ENCODE assay signal across 24 mouse cellular contexts in the genomic region with DNA sequence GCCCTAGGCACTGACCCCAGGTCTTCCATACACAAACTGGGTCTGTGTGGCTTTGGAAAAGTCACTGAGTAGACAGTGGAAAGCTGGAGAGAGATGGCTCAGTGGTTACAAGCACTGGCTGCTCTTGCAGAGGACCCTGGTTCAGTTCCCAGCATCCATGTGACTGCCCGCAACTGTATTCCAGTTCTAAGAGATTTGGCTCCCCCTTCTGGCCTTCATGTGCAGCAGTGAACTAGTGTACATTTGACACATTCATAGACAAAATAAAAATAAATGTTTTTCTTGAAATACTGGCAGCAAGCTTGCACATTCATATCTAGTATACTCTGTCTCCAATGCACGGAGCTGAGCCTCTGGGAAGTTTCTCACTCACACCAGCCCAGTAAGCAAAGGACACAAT. TPM values are rescaled to one million over a fixed set of nuclear protein-coding genes. Genes with fewer than 3 reads are reported as not detected.
A peak's percentile ranks its signal among the peaks of the same experiment; 100 is the strongest.
DNase-seq lines count a peak whose midpoint lies in the region; ATAC-seq and TF ChIP-seq lines count a peak whose summit lies in the region.
"Had no signal": no experiment of that assay in that cellular context is flagged by ENCODE, and none has a peak within 500 bp of the region (broad histone marks: within the 10 kb centered on the region; RNA-seq: fewer than 3 reads in every experiment).

No protein-coding gene starts in this region.

- DNase-seq in kidney, postnatal 0 days (ENCODE audit: low spot score): no peak
- no peak for DNase-seq in kidney, adult 8-10 months
- peak; percentile 10 for DNase-seq in 416B (ENCODE audit: low read depth)
- no peak for DNase-seq in CH12.LX (ENCODE audit: extremely low read depth)
- DNase-seq in ZHBTc4 (ENCODE audit: low read depth, low spot score): peak; percentile 51
- no peak for DNase-seq in B cell, adult 2 months
- DNase-seq in gastrocnemius, postnatal 10 days: no peak
- DNase-seq: adrenal gland, adult 2 months; cerebellum, adult 11 months; cerebellum, adult 9-11 months; heart, postnatal 4 days; kidney, adult 11 months; liver, postnatal 0 days; lung, postnatal 14 days; retina, postnatal 1 day; right cerebral cortex, postnatal 25 days; spleen, adult 18-20 months had no signal

- no peak for ATAC-seq in kidney, postnatal 0 days (replicated peaks; ENCODE audit: low FRiP score, low read depth)
- ATAC-seq: forebrain, embryonic 16.5 days; hindbrain, embryonic 16.5 days; liver, postnatal 0 days had no signal

- no peaks in the 10 kb centered on the region for H3K9me3 ChIP-seq in kidney, postnatal 0 days (replicated peaks; ENCODE audit: low read length)
- peaks cover 2% of the 10 kb centered on the region for H3K9me3 ChIP-seq in CH12.LX (replicated peaks; ENCODE audit: low read length)
- H3K9me3 ChIP-seq: embryonic facial prominence, embryonic 10.5 days; heart, embryonic 15.5 days had no signal

- TF ChIP-seq CTCF in kidney, postnatal 0 days (IDR thresholded peaks at IDR 0.05; ENCODE audit: low read depth): peak; percentile 15; the same call in 1 of the 2 replicates
- peak; percentile 20 to 57; a peak in 2 of 4 replicates for TF ChIP-seq CTCF in CH12.LX (conservative IDR thresholded peaks at IDR 0.05 in 1 of 2, IDR thresholded peaks at IDR 0.05 in 1 of 2; ENCODE audit: low read depth in 2 of 2, low read length in 2 of 2)

- no peak for TF ChIP-seq POLR2A in CH12.LX (IDR thresholded peaks at IDR 0.05; ENCODE audit: low read depth, low read length)

- H3K79me2 ChIP-seq in CH12.LX (replicated peaks; ENCODE audit: control insufficient read depth, extremely low read depth, insufficient read depth, poor library complexity, severe bottlenecking): no peaks in the 10 kb centered on the region; the same call in 1 of the 2 replicates

- H3K4me1 ChIP-seq in kidney, postnatal 0 days (replicated peaks; ENCODE audit: insufficient read depth, low read length): no peaks in the 10 kb centered on the region
- H3K4me1 ChIP-seq in CH12.LX (ENCODE audit: control insufficient read depth in 1 of 2, insufficient read depth in 2 of 2): peaks cover 5 to 28% of the 10 kb centered on the region in 2 experiments
- H3K4me1 ChIP-seq: heart, embryonic 15.5 days; limb, embryonic 12.5 days had no signal

- TF ChIP-seq RAD21 in CH12.LX (IDR thresholded peaks at IDR 0.05; ENCODE audit: low read depth, low read length): peak; percentile 64

- dilution Hi-C loops in CH12.LX (cut with MboI; ENCODE audit: extremely low pct_ligation_motif_present, extremely low pct_unique_long_range_greater_than_20kb, low sequenced_read_pairs): no loop called here

- no peak overlapping the region for H3K4me2 ChIP-seq in kidney, postnatal 0 days (ENCODE audit: low read length)
- no peak overlapping the region for H3K4me2 ChIP-seq in CH12.LX (ENCODE audit: insufficient read depth, low read depth, poor library complexity, severe bottlenecking)
- H3K4me2 ChIP-seq: heart, embryonic 15.5 days; limb, embryonic 12.5 days; liver, embryonic 11.5 days; midbrain, embryonic 11.5 days had no signal

- in situ Hi-C loops in CH12.LX (cut with MboI; ENCODE audit: low pct_ligation_motif_present, low pct_unique_long_range_greater_than_20kb, low sequenced_read_pairs): loop anchor here (5.0 kb wide), 1 partner anchor 36 kb away; no protein-coding TSS in a partner anchor

- no peaks in the 10 kb centered on the region for H3K27me3 ChIP-seq in kidney, postnatal 0 days (ENCODE audit: insufficient read depth, low read length)
- no peaks in the 10 kb centered on the region for H3K27me3 ChIP-seq in CH12.LX (replicated peaks)
- H3K27me3 ChIP-seq: limb, embryonic 12.5 days had no signal

- H3K9ac ChIP-seq in kidney, postnatal 0 days (ENCODE audit: low read depth, low read length): no peak overlapping the region
- no peak overlapping the region for H3K9ac ChIP-seq in CH12.LX (ENCODE audit: insufficient read depth, low read depth)
- H3K9ac ChIP-seq: heart, embryonic 15.5 days; limb, embryonic 12.5 days; liver, postnatal 0 days had no signal

- no peak for TF ChIP-seq EP300 in CH12.LX (IDR thresholded peaks at IDR 0.05; ENCODE audit: low read length)

- WGBS in kidney, postnatal 0 days: 93% methylated on average over 2 of the region's 2 CpGs

- H3K4me3 ChIP-seq in kidney, postnatal 0 days (replicated peaks; ENCODE audit: low read depth, low read length): no peak overlapping the region
- H3K4me3 ChIP-seq in CH12.LX (replicated peaks in 1 of 3; ENCODE audit: low read depth in 2 of 3, low read length in 2 of 3, poor library complexity in 1 of 3): no peak overlapping the region
- H3K4me3 ChIP-seq: embryonic facial prominence, embryonic 10.5 days; heart, embryonic 15.5 days; limb, embryonic 12.5 days had no signal

- no peaks in the 10 kb centered on the region for H3K36me3 ChIP-seq in kidney, postnatal 0 days (ENCODE audit: insufficient read depth, low read length)
- no peaks in the 10 kb centered on the region for H3K36me3 ChIP-seq in CH12.LX (replicated peaks in 1 of 2; ENCODE audit: control insufficient read depth in 1 of 2, insufficient read depth in 1 of 2, low read length in 1 of 2)
- H3K36me3 ChIP-seq: embryonic facial prominence, embryonic 10.5 days; heart, embryonic 15.5 days; limb, embryonic 12.5 days had no signal

- H3K27ac ChIP-seq in kidney, postnatal 0 days: no peak overlapping the region
- H3K27ac ChIP-seq in CH12.LX (ENCODE audit: insufficient read depth, low read depth): no peak overlapping the region
- H3K27ac ChIP-seq: embryonic facial prominence, embryonic 10.5 days; heart, embryonic 15.5 days; limb, embryonic 12.5 days had no signal

TF ChIP-seq in CH12.LX, 34 proteins besides CTCF, POLR2A, EP300 and RAD21:
- no peak for TF ChIP-seq CHD2 (IDR thresholded peaks at IDR 0.05; ENCODE audit: low read length)
- TF ChIP-seq SMC3 (IDR thresholded peaks at IDR 0.05; ENCODE audit: low read depth, low read length): peak; percentile 64
- TF ChIP-seq USF1 (IDR thresholded peaks at IDR 0.05; ENCODE audit: low read depth, low read length): no peak
- TF ChIP-seq ETS1 (conservative IDR thresholded peaks at IDR 0.05; ENCODE audit: low read depth, low read length): no peak

RNA-seq across cellular contexts. Expression of a gene that starts 48.0 kb away (rescaled TPM):
- 51.6 and 54.4 TPM in 2 replicates for polyA plus RNA-seq in kidney, postnatal 0 days (2015; fragmentation: Nextera tagmentation; extraction: Ambion mirVana)
- total RNA-seq in CH12.LX (2012; rRNA removed): 13.5 and 13.7 TPM in 2 replicates
- 9.9 and 10.7 TPM in 2 replicates for total RNA-seq in CH12.LX (2014; rRNA removed)
- 19.3 and 24.1 TPM in 2 replicates for polyA plus RNA-seq in CH12.LX (2012; ENCODE audit: insufficient read length, low read depth)
- total RNA-seq in gastrocnemius, postnatal 10 days (2021): 10 to 100 TPM; 17.3 to 21.9 TPM

Comparison
In these comparisons a context has a peak if more than half of its experiments do, and no peak if none do; other contexts are left out.
1. DNase-seq: peak in 416B (single experiment) and ZHBTc4 (single experiment); none in kidney, postnatal 0 days (single experiment), kidney, adult 8-10 months (0 of 2), CH12.LX (single experiment), B cell, adult 2 months (0 of 2) and gastrocnemius, postnatal 10 days (single experiment).